Mouse (Mus musculus): Measurements from ENCODE around the gene Pigk.

Pigk gene

DNA sequence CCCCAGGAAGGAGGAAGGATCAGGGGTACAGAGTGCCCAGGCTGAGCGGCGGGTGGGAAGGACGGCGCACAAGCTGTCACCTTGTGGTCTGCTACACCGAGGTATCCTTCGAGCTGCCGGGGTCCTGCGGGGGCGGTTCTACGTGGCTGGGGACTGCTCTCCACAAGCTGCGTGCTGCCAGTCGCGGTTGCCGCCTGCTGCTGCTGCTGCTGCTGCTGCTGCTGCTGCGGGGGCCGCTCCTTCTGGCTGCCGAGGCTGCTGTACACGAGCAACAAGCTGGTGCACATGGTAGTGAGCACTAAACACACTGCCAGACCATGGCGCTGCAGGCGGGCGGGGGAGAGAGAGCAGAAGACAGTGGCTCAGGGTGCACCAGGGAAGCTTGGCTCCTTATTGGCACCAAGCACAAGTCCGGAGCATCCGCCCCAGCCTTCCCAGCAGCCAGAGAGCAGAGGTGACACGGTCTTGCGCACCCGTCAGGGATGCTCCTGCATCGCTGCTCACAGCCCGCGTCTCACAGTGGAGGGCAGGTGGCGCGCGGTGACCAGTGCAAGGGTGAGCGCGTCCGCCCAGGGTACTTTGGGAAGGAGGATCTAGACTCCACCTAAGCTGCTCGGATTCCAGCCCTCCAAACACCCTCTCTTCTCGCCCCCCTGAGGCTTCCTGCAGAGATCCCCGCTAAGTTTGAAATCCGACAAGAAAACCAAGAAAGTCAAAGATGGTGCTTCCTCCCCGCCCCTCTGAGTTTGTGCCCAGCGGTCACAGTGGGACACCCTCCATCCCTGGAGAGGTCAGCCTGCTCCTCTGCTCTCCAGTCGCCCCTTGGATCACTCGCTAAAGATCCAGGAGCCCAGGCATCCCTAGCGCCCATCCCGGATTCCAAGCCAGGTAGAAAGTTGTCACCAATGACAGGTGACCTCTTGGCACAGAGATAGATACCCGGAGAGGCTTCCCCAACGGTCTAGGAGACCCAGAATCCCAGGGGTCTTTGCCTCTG, 267.4 kb downstream of the Pigk start:
- no peak for DNase-seq (ENCODE audit: low read depth, low spot score)

DNA sequence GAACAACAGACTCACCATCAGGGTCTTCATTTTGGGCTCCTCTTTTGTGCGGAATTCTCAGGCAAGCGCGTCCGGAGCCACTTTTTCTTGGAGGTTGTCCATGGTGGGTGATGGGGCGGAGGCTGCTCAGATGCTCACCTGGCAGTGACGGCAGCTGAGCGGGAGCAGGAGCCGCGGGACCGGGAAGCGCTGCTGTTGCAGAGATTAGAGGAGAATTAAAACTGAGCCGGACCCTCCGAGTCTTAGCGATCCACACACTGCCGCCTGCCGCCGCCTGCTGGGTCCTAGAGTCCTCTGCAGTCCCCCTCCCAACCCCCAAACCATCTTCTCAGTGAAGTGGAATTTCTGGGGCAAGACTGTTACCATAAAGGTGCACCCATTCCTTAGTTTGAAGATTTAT, 268.1 kb downstream of the Pigk start, which contains the start of gene St6galnac5:
St6galnac5 (minus strand) TSS at position 259 of the 400 bp plus-strand sequence.
- DNase-seq (ENCODE audit: low read depth, low spot score): no peak

DNA sequence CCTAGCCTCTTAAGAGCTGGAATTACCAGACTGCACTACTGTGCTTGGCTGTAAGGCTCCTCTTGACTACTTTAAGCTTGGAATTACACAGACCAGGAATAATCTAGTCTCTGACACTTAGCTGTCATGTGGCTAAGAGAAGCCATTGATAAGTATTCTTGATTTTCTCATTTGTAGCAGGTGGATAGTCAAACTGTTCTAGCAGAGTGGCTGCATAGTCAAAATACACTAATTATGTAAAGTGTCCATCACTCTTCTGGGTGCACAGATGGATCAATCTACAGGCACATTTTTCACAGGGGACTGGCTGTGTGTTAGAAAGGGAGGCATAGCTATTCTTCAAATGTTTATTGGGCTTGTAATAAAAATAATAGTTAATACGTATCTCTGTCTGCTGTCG, 276.9 kb downstream of the Pigk start:
- no peak for DNase-seq (ENCODE audit: low read depth, low spot score)

DNA sequence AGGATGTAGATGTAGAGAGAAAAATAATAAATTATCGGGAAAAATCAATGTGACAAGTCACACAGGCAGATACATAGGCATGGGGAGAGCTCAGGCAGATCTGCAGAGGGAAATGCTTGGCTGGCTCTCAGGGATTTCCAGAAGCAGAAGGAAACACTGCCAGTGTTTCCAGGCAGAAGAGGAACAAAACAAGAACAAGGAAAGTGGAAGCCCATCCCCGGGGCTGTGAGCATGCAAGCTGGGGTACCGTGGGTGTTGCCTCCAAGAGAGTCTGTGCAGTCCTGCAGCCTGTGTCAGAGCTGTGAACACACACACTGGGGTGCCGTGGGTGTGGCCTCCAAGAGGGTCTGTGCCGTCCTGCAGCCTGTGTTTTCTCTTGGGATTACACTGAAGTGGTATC, 279.7 kb downstream of the Pigk start:
- no peak for DNase-seq (ENCODE audit: low read depth, low spot score)

DNA sequence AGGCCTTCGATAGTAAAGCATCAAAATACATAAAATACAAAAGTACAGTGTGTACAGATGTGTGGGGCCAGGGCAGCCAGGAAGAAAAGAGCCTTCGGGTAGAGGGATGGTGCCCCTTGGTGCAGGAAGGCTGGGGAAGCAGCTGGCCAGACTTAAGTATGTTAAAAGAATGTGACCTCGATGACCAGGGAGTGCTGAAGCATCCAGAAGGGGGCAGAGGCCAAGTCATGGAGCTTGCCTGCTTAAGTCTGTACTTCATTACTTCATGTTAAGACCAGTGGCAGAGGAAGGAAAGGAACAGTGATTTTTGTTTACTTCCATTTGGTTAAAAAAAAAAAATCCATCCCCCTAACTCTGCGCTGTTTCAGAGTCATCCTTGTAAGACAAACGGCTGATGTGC, 284.2 kb downstream of the Pigk start:
- peak; percentile 16 for DNase-seq (ENCODE audit: low read depth, low spot score)

DNA sequence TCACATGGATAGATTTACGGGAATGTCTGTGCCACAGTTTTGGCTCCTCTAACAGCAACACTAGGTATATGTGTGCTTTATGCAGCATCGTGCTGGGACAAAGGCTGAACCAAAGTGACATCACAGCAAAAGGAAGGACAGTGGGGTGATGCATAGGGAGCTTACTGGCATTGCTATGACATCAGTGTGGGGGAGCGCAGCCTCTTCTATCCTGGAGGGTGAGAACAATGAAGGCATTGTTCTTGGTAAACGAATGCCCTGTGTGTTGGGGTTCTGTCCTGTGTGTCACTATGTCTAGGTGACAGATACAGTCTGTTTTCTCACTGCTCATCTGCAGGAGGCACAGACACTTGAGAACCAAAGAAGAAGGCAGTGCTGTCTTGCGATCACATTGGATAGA, 285.0 kb downstream of the Pigk start:
- no peak for DNase-seq (ENCODE audit: low read depth, low spot score)

DNA sequence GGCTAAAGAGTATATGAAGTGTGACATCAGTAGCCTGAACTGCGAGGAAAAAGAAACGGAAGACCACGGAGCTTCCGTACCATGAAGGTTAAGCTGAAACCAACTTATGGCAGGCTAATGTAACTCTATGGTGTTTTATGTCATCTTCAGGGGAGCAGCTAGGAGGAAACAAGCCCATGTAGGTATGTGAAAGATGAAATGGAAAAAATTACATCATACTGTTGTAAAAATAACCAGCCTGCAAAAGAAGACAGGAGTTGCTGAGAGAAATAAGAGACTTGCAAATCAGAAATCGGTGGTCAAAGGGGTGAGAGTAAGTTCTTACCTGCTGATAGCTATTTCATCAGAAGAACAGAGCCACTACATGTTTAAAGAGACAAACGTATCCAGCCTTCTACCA, 293.0 kb downstream of the Pigk start:
- no peak for DNase-seq (ENCODE audit: low read depth, low spot score)

DNA sequence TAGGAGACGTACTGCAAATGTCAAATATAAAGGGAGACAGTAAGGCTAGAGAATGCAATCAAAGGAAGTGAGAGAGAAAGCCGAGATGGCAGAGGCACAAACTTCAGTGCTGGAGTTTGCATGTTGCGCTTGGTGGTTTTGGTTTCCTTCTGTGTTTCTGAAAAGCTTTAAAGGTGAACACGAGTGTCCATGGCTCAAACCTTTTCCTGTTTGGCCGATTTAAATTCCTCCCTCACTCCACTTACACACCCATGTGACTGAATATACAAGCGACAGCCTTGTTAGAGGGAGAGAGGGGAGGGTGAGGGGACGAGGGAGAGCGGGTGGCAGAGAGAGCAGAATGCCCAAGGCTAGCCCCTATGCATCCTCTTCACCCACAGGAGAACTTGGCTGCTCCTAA, 302.5 kb downstream of the Pigk start:
- DNase-seq (ENCODE audit: low read depth, low spot score): no peak

DNA sequence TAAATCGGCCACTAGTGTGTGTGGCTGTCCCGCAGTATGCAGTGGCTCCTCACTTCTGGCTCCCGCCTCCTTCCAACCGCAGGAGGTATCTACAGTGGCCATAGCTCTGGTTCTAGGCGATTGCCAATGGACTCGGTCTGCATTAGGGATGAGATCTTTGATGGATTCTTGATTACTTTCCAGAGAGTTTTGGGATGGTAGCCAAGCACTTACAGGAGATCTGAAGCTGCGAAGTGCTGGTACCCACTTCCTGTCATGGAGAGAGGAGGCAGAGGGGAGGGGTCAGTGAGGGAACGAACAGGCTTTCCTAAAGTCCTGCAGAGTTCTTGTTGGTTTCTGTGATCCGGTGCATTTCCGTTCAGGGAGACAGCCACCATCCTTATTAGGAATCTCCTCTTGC, 304.2 kb downstream of the Pigk start:
- DNase-seq (ENCODE audit: low read depth, low spot score): no peak

DNA sequence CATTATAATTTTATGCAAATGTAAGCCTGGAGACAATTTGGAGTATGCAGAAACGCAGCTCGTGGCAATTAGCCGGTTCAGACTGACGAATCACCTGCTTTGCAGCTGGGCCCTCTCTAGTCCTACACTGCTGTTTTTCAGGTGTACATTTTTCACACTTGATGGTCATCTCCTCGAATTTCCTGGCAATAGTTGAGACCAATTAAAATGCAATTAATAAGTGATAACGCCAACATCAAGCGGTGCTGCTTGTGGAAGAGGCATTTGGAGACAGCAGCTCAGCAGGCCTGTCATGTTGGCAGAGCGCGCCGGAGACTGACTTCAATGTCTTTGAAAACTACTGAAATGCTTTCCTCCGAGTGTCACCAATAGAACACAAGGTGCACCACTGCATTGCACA, 310.1 kb downstream of the Pigk start:
- no peak for DNase-seq (ENCODE audit: low read depth, low spot score)
